Mouse (Mus musculus): Measurements from ENCODE around the gene Zpbp2.

GRCm38 (mm10) chr11:98542553-98542952, 8.3 kb upstream of the Zpbp2 start:
- no peak for TF ChIP-seq TAL1 (IDR thresholded peaks at IDR 0.05; ENCODE audit: low read length)
- no peak for TF ChIP-seq GATA1 (IDR thresholded peaks at IDR 0.05; ENCODE audit: low read length)
